Mouse (Mus musculus): ENCODE measurements around the gene S100a4. TPM values are rescaled to one million over a fixed set of nuclear protein-coding genes. Genes with fewer than 3 reads are reported as not detected.

Gene S100a4
- polyA plus RNA-seq, 1 experiment from 2014 or later = 3.4 TPM

DNA sequence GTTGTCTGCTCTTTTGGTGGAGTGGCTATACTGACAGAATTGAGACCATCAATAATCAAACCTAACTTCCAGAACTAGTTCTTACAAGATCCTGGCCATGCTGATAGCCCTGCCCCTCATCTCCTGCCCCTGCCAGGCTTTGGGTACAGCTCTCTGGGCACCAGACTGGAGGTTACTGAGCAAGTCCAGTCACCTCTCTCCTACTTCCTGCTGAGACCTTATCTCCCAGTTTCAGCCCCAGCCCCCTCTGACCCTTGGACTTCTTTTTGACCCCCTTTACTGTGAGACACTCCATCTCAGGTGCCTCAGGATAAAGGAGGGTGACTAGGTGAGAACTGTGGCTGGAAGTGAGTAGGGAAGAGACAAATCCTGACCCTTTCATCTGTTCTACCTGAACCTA lies 5.5 kb downstream of the S100a4 start:
- Histone ChIP-seq H3K4me1 (ENCODE audit: control insufficient read depth, insufficient read depth, low read length) (no peaks in the 10 kb centered on the region; the same call in 1 of the 2 replicates), H3K4me3 (ENCODE audit: low read depth, low read length) (no peak overlapping the region), H3K27me3 (ENCODE audit: control insufficient read depth, insufficient read depth, low read length) (no peaks in the 10 kb centered on the region), H3K4me2 (ENCODE audit: low read depth, low read length) (no peak overlapping the region), H3K9me3 (replicated peaks; ENCODE audit: control insufficient read depth, low read length) (no peaks in the 10 kb centered on the region), H3K36me3 (replicated peaks; ENCODE audit: control insufficient read depth, insufficient read depth, low read depth, low read length) (no peaks in the 10 kb centered on the region), H3K9ac (replicated peaks; ENCODE audit: low read length) (no peak overlapping the region), H3K27ac (replicated peaks; ENCODE audit: low read depth, low read length) (no peak overlapping the region)
- no peak for DNase-seq (ENCODE audit: low spot score)
- ATAC-seq (replicated peaks; ENCODE audit: insufficient number of reproducible peaks, low FRiP score, low TSS enrichment, low read depth) = no peak

DNA sequence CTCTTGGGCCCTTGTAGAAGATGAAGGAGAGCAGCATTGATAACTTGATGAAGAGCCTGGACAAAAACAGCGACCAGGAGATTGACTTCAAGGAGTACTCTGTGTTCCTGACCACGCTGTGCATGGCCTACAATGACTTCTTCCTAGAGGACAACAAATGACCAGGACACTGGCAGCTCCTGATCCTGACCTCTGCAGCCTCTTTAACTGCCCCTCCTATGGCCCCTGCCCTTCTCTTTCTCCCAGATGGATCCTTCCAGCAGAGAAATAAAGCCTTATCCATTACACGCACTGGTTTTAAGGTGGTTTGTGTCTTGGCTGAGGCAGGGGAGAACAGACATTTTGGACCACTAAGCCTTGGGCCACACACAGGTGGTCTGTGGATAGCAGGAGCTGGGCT lies 7.9 kb downstream of the S100a4 start:
- Histone ChIP-seq H3K9me3 (replicated peaks; ENCODE audit: control insufficient read depth, low read length) (no peaks in the 10 kb centered on the region), H3K27me3 (ENCODE audit: control insufficient read depth, insufficient read depth, low read length) (no peaks in the 10 kb centered on the region), H3K4me1 (ENCODE audit: control insufficient read depth, insufficient read depth, low read length) (no peaks in the 10 kb centered on the region), H3K4me3 (ENCODE audit: low read depth, low read length) (no peak overlapping the region), H3K36me3 (replicated peaks; ENCODE audit: control insufficient read depth, insufficient read depth, low read depth, low read length) (no peaks in the 10 kb centered on the region), H3K4me2 (ENCODE audit: low read depth, low read length) (no peak overlapping the region), H3K27ac (replicated peaks; ENCODE audit: low read depth, low read length) (no peak overlapping the region), H3K9ac (replicated peaks; ENCODE audit: low read length) (no peak overlapping the region)
- no peak for ATAC-seq (replicated peaks; ENCODE audit: insufficient number of reproducible peaks, low FRiP score, low TSS enrichment, low read depth)
- WGBS = 87% methylated on average over 3 of the region's 3 CpGs
- DNase-seq (ENCODE audit: low spot score) = no peak

DNA sequence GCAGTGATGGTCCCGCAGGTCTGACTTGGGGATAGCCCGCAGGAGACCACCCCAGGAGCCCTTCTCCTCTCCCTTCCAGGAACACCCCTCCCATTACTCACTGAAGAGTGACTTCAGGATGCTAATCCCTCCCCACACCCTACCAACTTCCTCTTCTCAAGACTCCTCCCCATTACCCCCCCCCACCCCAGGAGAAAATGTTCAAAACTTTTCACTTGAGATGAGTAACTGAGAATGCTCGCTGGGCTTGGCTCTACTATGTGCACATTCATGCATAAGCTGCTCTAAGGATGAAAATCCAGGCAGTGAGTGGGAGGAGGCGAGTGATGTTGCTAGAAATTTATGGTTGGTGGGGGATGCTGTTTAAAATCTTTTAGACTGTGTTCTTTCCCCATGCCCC lies 8.5 kb downstream of the S100a4 start:
- WGBS = 66% methylated on average over 4 of the region's 4 CpGs
- Histone ChIP-seq H3K27me3 (ENCODE audit: control insufficient read depth, insufficient read depth, low read length) (no peaks in the 10 kb centered on the region), H3K36me3 (replicated peaks; ENCODE audit: control insufficient read depth, insufficient read depth, low read depth, low read length) (no peaks in the 10 kb centered on the region), H3K9me3 (replicated peaks; ENCODE audit: control insufficient read depth, low read length) (no peaks in the 10 kb centered on the region), H3K27ac (replicated peaks; ENCODE audit: low read depth, low read length) (no peak overlapping the region), H3K4me1 (ENCODE audit: control insufficient read depth, insufficient read depth, low read length) (no peaks in the 10 kb centered on the region), H3K4me2 (ENCODE audit: low read depth, low read length) (no peak overlapping the region), H3K9ac (replicated peaks; ENCODE audit: low read length) (no peak overlapping the region), H3K4me3 (ENCODE audit: low read depth, low read length) (no peak overlapping the region)
- ATAC-seq (replicated peaks; ENCODE audit: insufficient number of reproducible peaks, low FRiP score, low TSS enrichment, low read depth) = no peak
- no peak for DNase-seq (ENCODE audit: low spot score)

DNA sequence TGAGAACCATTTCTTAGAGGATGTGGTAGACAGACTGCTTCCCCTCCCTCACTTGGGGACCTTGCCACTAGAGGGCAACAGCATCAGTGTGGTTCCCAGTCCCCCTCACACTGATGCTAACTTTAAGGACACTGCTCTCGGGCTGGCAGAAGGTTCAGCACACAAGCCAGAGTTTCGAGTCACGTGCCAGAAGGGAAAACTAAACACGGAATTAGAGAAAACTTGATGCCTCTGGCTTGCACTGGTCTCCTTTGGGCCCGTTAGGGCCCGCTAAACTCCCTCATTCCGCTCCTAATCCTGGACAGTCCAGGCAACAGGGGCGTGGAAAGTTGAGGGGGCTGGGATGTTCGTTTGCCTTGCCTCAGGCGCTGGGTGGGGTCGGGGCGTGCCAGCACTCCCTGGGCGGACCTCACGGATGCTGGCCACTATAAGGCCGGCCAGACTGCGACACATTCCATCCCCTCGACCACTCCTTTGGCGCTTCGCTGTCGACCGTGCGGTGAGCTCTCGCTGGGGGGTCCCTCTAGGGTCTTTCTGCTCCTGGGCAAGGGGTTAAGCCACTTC lies 9.2 kb downstream of the S100a4 start, which contains the start of gene S100a6:
S100a6 (plus strand) TSS at position 155 of the 564 bp plus-strand sequence.
- ATAC-seq (replicated peaks; ENCODE audit: insufficient number of reproducible peaks, low FRiP score, low TSS enrichment, low read depth) = peak; percentile 57; the same call in 1 of the 2 replicates
- no peaks in the 10 kb centered on the region for H3K36me3 ChIP-seq (replicated peaks; ENCODE audit: control insufficient read depth, insufficient read depth, low read depth, low read length)
- H3K27me3 ChIP-seq (ENCODE audit: control insufficient read depth, insufficient read depth, low read length) = no peaks in the 10 kb centered on the region
- WGBS = 0% methylated on average over 23 of the region's 23 CpGs
- peak within 1 kb of the TSS; percentile 49 for H3K9ac ChIP-seq (replicated peaks; ENCODE audit: low read length)
- H3K4me1 ChIP-seq (ENCODE audit: control insufficient read depth, insufficient read depth, low read length) = no peaks in the 10 kb centered on the region
- no peak within 1 kb of the TSS for H3K27ac ChIP-seq (replicated peaks; ENCODE audit: low read depth, low read length)
- DNase-seq (ENCODE audit: low spot score) = peak; percentile 79
- no peaks in the 10 kb centered on the region for H3K9me3 ChIP-seq (replicated peaks; ENCODE audit: control insufficient read depth, low read length)
- H3K4me3 ChIP-seq (ENCODE audit: low read depth, low read length) = peak within 1 kb of the TSS; percentile 25
- peak within 1 kb of the TSS; percentile 66 for H3K4me2 ChIP-seq (ENCODE audit: low read depth, low read length)

DNA sequence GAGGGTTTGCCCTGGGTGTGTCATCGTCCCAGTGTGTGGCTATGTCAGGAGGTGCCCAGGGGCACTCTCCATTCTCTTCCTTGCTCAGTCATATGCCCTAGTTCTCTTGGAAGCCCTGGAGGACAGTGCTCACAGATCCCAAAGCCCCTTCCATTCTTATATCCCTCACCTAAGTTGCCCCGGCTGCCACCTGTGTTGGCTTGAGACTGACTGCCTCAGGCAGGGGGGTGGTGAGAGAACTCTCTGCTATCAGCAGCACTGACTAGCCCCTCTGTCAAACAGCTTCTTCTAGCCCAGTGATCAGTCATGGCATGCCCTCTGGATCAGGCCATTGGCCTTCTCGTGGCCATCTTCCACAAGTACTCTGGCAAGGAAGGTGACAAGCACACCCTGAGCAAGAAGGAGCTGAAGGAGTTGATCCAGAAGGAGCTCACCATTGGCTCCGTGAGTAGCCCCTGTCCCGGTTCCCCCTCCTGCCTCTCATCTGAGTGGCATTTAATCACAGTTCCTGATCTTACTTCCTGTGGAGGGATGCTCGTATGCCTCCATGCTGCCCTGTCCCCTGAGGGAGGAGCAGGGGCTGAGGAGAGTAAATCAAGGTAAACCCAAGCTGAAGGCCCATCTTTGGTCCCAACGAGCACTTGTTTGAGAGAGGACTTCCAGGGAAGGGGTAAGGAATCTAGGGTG lies 10.0 kb downstream of the S100a4 start:
- DNase-seq (ENCODE audit: low spot score) = no peak
- no peaks in the 10 kb centered on the region for H3K4me1 ChIP-seq (ENCODE audit: control insufficient read depth, insufficient read depth, low read length)
- H3K4me2 ChIP-seq (ENCODE audit: low read depth, low read length) = peak overlapping the region; percentile 66
- WGBS = 55% methylated on average over 7 of the region's 7 CpGs
- H3K4me3 ChIP-seq (ENCODE audit: low read depth, low read length) = peak overlapping the region; percentile 25; the same call in 1 of the 2 replicates
- H3K9me3 ChIP-seq (replicated peaks; ENCODE audit: control insufficient read depth, low read length) = no peaks in the 10 kb centered on the region
- H3K27me3 ChIP-seq (ENCODE audit: control insufficient read depth, insufficient read depth, low read length) = no peaks in the 10 kb centered on the region
- no peak for ATAC-seq (replicated peaks; ENCODE audit: insufficient number of reproducible peaks, low FRiP score, low TSS enrichment, low read depth)
- H3K9ac ChIP-seq (replicated peaks; ENCODE audit: low read length) = peak overlapping the region; percentile 49
- H3K27ac ChIP-seq (replicated peaks; ENCODE audit: low read depth, low read length) = no peak overlapping the region
- H3K36me3 ChIP-seq (replicated peaks; ENCODE audit: control insufficient read depth, insufficient read depth, low read depth, low read length) = no peaks in the 10 kb centered on the region

DNA sequence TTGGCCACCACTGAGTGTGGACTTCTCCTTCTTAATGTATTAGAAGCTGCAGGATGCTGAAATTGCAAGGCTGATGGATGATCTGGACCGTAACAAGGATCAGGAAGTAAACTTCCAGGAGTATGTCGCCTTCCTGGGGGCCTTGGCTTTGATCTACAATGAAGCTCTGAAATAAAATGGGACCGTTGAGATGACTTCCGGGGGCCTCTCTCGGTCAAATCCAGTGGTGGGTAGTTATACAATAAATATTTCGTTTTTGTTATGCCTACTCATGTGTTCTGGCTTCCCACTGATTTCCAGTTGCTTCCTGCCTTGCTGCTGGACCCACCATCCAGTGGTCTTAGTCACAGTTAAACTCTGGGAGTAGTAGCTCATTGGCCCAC lies 10.6 kb downstream of the S100a4 start:
- no peak overlapping the region for H3K4me3 ChIP-seq (ENCODE audit: low read depth, low read length)
- no peak overlapping the region for H3K27ac ChIP-seq (replicated peaks; ENCODE audit: low read depth, low read length)
- no peaks in the 10 kb centered on the region for H3K36me3 ChIP-seq (replicated peaks; ENCODE audit: control insufficient read depth, insufficient read depth, low read depth, low read length)
- no peaks in the 10 kb centered on the region for H3K9me3 ChIP-seq (replicated peaks; ENCODE audit: control insufficient read depth, low read length)
- ATAC-seq (replicated peaks; ENCODE audit: insufficient number of reproducible peaks, low FRiP score, low TSS enrichment, low read depth) = no peak
- H3K27me3 ChIP-seq (ENCODE audit: control insufficient read depth, insufficient read depth, low read length) = no peaks in the 10 kb centered on the region
- WGBS = 87% methylated on average over 6 of the region's 6 CpGs
- H3K4me2 ChIP-seq (ENCODE audit: low read depth, low read length) = no peak overlapping the region
- H3K4me1 ChIP-seq (ENCODE audit: control insufficient read depth, insufficient read depth, low read length) = no peaks in the 10 kb centered on the region
- H3K9ac ChIP-seq (replicated peaks; ENCODE audit: low read length) = no peak overlapping the region
- no peak for DNase-seq (ENCODE audit: low spot score)

DNA sequence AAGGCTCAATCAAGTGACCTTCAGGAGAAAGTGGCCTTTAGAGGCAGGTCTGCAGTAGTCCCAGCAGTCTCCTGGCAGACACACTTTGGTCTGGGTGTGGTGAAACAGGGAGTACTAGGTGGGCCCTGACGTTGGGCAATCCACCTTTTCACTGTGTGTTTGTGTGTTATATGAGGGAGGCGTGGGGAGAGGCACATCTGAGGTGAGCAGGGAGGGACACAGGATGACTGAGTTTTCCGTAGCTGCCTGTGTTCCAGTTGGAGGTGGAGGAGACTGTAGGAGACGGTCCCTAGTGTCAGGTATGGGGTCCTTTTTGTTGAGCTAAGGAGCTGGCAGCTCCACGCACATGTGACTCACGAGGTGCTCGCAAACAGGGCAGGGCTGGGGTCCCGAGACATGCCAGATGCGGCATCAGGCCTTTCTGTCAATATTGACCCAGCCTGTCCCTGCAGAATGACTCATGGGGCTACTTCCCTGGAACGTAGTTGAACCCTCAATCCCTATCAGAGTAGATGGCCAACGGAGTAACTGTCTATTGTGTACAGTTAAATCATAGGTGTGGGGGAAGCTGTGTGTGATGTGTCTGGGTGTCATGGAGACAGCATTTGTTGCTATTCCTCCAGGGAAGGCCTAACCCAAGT lies 11.2 kb downstream of the S100a4 start:
- Histone ChIP-seq H3K4me2 (ENCODE audit: low read depth, low read length) (no peak overlapping the region), H3K4me1 (ENCODE audit: control insufficient read depth, insufficient read depth, low read length) (no peaks in the 10 kb centered on the region), H3K27ac (replicated peaks; ENCODE audit: low read depth, low read length) (no peak overlapping the region), H3K9me3 (replicated peaks; ENCODE audit: control insufficient read depth, low read length) (no peaks in the 10 kb centered on the region), H3K9ac (replicated peaks; ENCODE audit: low read length) (no peak overlapping the region), H3K27me3 (ENCODE audit: control insufficient read depth, insufficient read depth, low read length) (no peaks in the 10 kb centered on the region), H3K4me3 (ENCODE audit: low read depth, low read length) (no peak overlapping the region), H3K36me3 (replicated peaks; ENCODE audit: control insufficient read depth, insufficient read depth, low read depth, low read length) (no peaks in the 10 kb centered on the region)
- 84% methylated on average over 11 of the region's 11 CpGs for WGBS
- DNase-seq (ENCODE audit: low spot score) (no peak), ATAC-seq (replicated peaks; ENCODE audit: insufficient number of reproducible peaks, low FRiP score, low TSS enrichment, low read depth) (0 out of 2 replicates have a peak, but pooled peaks have one; percentile 4)

DNA sequence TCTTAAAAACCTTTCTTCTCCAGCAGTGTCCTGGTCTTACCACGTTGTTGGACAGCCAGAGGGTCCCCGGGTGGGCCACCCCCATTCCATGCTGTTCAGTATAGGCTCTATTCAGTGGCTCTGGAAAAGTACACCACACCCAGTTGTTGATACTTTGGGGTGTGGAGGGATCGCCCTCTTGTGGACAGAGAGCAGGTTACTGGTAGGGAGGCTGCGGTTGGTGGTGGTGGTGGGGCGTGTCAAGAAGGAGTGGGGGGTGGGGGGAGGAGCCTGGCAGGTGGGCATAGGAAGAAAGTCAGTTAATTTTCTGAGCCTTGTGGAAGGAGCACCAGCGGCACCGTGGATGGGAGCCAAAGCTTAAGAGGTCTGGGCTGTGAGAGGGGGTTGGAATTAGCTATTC lies 11.8 kb downstream of the S100a4 start:
- Histone ChIP-seq H3K9ac (replicated peaks; ENCODE audit: low read length) (no peak overlapping the region), H3K27me3 (ENCODE audit: control insufficient read depth, insufficient read depth, low read length) (no peaks in the 10 kb centered on the region), H3K4me2 (ENCODE audit: low read depth, low read length) (no peak overlapping the region), H3K27ac (replicated peaks; ENCODE audit: low read depth, low read length) (no peak overlapping the region), H3K9me3 (replicated peaks; ENCODE audit: control insufficient read depth, low read length) (no peaks in the 10 kb centered on the region), H3K36me3 (replicated peaks; ENCODE audit: control insufficient read depth, insufficient read depth, low read depth, low read length) (no peaks in the 10 kb centered on the region), H3K4me3 (ENCODE audit: low read depth, low read length) (no peak overlapping the region), H3K4me1 (ENCODE audit: control insufficient read depth, insufficient read depth, low read length) (no peaks in the 10 kb centered on the region)
- ATAC-seq (replicated peaks; ENCODE audit: insufficient number of reproducible peaks, low FRiP score, low TSS enrichment, low read depth) = peak; percentile 70; the same call in 1 of the 2 replicates
- DNase-seq (ENCODE audit: low spot score) = peak; percentile 80
- WGBS = 15% methylated on average over 7 of the region's 7 CpGs

Measured in embryonic facial prominence, embryonic 11.5 days (tissue).